Mouse (Mus musculus) heart, adult 11 months (tissue): Measurements from ENCODE around the gene Slc1a3.

Experiments
- DNase-seq: peaks from one replicate; pipeline ENCODE4 v3.0.0; 2022

The Slc1a3 gene

GRCm38 (mm10) chr15:8658086-8658980 is 52.2 kb downstream of the Slc1a3 start:
- DNase-seq: peak; percentile 95

GRCm38 (mm10) chr15:8655251-8655650 is 55.3 kb downstream of the Slc1a3 start:
- DNase-seq: peak; percentile 75

GRCm38 (mm10) chr15:8652637-8653036 is 57.9 kb downstream of the Slc1a3 start:
- no peak for DNase-seq

- DNase-seq: no peak
Measured at GRCm38 (mm10) chr15:8643997-8644692, 66.4 kb downstream of the Slc1a3 start.

- no peak for DNase-seq
Measured at GRCm38 (mm10) chr15:8639856-8640255, 70.7 kb downstream of the Slc1a3 start.

- DNase-seq: peak; percentile 94
Measured at GRCm38 (mm10) chr15:8638568-8639325, 71.8 kb downstream of the Slc1a3 start.

- DNase-seq: no peak
Measured at GRCm38 (mm10) chr15:8637283-8637682, 73.3 kb downstream of the Slc1a3 start.

GRCm38 (mm10) chr15:8635974-8636373 is 74.6 kb downstream of the Slc1a3 start:
- DNase-seq: peak; percentile 92

- no peak for DNase-seq
Measured at GRCm38 (mm10) chr15:8634807-8635206, 75.8 kb downstream of the Slc1a3 start.

- no peak for DNase-seq
Measured at GRCm38 (mm10) chr15:8634355-8634754, 76.2 kb downstream of the Slc1a3 start.

GRCm38 (mm10) chr15:8633375-8633774 is 77.2 kb downstream of the Slc1a3 start:
- no peak for DNase-seq

GRCm38 (mm10) chr15:8632361-8632760 is 78.2 kb downstream of the Slc1a3 start:
- DNase-seq: no peak

- DNase-seq: peak; percentile 94
Measured at GRCm38 (mm10) chr15:8629317-8629831, 81.2 kb downstream of the Slc1a3 start.

- DNase-seq: no peak
Measured at GRCm38 (mm10) chr15:8628150-8628549, 82.4 kb downstream of the Slc1a3 start.

- DNase-seq: peak; percentile 96
Measured at GRCm38 (mm10) chr15:8627097-8627537, 83.4 kb downstream of the Slc1a3 start.

- no peak for DNase-seq
Measured at GRCm38 (mm10) chr15:8625370-8625769, 85.2 kb downstream of the Slc1a3 start.

GRCm38 (mm10) chr15:8623879-8624278 is 86.7 kb downstream of the Slc1a3 start:
- no peak for DNase-seq

GRCm38 (mm10) chr15:8619479-8620026 is 91.0 kb downstream of the Slc1a3 start:
- no peak for DNase-seq

GRCm38 (mm10) chr15:8616290-8616689 is 94.3 kb downstream of the Slc1a3 start:
- DNase-seq: peak; percentile 57

- DNase-seq: peak; percentile 28
Measured at GRCm38 (mm10) chr15:8615511-8616224, 94.9 kb downstream of the Slc1a3 start.

- DNase-seq: no peak
Measured at GRCm38 (mm10) chr15:8614701-8615100, 95.9 kb downstream of the Slc1a3 start.
